Mouse (Mus musculus): ENCODE results near the gene Ankrd45. TPM values are rescaled to one million over a fixed set of nuclear protein-coding genes. Genes with fewer than 3 reads are reported as not detected.
"Not testable (repeated sequence)": the region's sequence is repeated elsewhere in the genome, so short reads cannot be mapped to it uniquely, and the experiment has no call there.

Ankrd45 gene
- polyA plus RNA-seq, 1 experiment from 2014 or later, result 8.5 TPM

DNA sequence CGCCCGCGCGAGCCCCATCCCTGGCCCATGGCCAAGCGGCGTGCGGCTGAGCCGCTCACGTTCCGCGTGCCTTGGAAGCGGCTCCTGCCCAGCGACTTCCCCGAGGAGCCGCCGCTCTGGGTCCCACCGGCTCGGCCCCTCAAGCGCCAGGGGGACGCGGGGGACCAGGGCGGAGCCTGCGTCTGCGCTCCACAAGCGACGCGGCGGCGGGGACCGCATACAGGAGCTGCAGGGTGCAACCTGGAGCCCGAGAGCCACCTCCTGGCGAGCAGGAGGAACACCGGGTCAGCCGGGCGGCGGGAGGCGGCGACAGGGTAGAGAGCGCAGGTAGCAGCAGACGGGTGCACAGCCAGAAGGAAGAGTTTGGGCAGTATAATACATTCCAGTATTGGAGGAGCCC lies 28.2 kb downstream of the Ankrd45 start:
- WGBS, result 2% methylated on average over 40 of the region's 40 CpGs
- Histone ChIP-seq H3K4me1 (replicated peaks; ENCODE audit: control insufficient read depth, insufficient read depth, low read length) (no peaks in the 10 kb centered on the region; the same call in 1 of the 2 replicates), H3K9ac (ENCODE audit: low read length) (peak overlapping the region; percentile 45), H3K9me3 (ENCODE audit: control insufficient read depth, low read length) (no peaks in the 10 kb centered on the region), H3K27ac (ENCODE audit: low read depth, low read length) (no peak overlapping the region), H3K4me3 (ENCODE audit: low read depth, low read length) (peak overlapping the region; percentile 36), H3K27me3 (ENCODE audit: control insufficient read depth, insufficient read depth, low read length) (peaks cover 4% of the 10 kb centered on the region), H3K4me2 (ENCODE audit: low read depth, low read length, severe bottlenecking) (peak overlapping the region; percentile 63), H3K36me3 (ENCODE audit: control insufficient read depth, insufficient read depth, low read length) (no peaks in the 10 kb centered on the region)
- DNase-seq (ENCODE audit: low spot score) (peak; percentile 90), ATAC-seq (replicated peaks; ENCODE audit: low FRiP score) (peak; percentile 96)

DNA sequence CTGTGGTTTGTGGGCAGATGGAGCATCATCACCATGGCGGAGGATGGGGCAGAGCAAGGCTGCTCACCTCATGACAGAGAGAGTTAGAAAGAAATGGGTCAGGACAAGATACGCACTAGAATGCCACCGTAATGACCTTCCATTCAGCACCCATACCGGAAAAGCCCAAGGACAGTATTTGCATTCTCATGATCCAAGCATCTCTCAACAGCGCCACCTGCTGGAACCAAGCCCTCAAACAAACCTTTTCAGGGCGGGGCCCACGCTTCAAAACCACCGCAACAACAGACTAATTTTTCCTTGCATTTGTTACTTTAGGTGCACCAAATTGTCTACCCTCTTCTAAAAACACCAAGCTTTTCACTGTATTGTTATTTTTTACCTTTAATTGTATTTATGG lies 38.2 kb downstream of the Ankrd45 start:
- Histone ChIP-seq H3K9me3 (ENCODE audit: control insufficient read depth, low read length) (peaks cover 2% of the 10 kb centered on the region; the same call in 1 of the 2 replicates), H3K27ac (ENCODE audit: low read depth, low read length) (no peak overlapping the region), H3K36me3 (ENCODE audit: control insufficient read depth, insufficient read depth, low read length) (no peaks in the 10 kb centered on the region), H3K4me3 (ENCODE audit: low read depth, low read length) (no peak overlapping the region), H3K4me2 (ENCODE audit: low read depth, low read length, severe bottlenecking) (no peak overlapping the region), H3K9ac (ENCODE audit: low read length) (no peak overlapping the region), H3K27me3 (ENCODE audit: control insufficient read depth, insufficient read depth, low read length) (no peaks in the 10 kb centered on the region), H3K4me1 (replicated peaks; ENCODE audit: control insufficient read depth, insufficient read depth, low read length) (no peaks in the 10 kb centered on the region)
- DNase-seq (ENCODE audit: low spot score), result peak; percentile 79
- 0 out of 2 replicates have a peak, but pooled peaks have one; percentile 12 for ATAC-seq (replicated peaks; ENCODE audit: low FRiP score)
- WGBS, result 56% methylated on average over 8 of the region's 8 CpGs

DNA sequence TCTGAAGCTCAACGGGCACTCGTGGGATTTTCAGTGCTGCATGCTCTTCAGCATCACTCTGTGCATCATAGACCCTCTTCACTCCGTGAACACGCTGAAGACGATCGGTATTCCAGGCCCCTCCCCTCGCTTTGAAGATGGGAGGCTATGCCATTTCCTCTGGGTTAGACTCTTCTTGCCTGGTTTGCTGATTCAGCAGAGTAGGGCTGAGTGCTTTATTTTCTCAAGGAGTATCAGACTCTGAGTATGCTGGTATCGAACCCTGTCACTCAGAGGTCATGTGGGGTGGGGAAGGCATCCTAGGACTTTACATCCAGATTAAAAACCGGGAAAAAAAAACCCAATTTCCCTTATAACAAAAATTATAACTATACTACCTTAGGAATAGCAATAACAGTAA lies 39.9 kb downstream of the Ankrd45 start:
- 84% methylated on average over 9 of the region's 9 CpGs for WGBS
- Histone ChIP-seq H3K27ac (ENCODE audit: low read depth, low read length) (no peak overlapping the region), H3K4me2 (ENCODE audit: low read depth, low read length, severe bottlenecking) (no peak overlapping the region), H3K9ac (ENCODE audit: low read length) (no peak overlapping the region), H3K36me3 (ENCODE audit: control insufficient read depth, insufficient read depth, low read length) (no peaks in the 10 kb centered on the region), H3K27me3 (ENCODE audit: control insufficient read depth, insufficient read depth, low read length) (no peaks in the 10 kb centered on the region), H3K4me3 (ENCODE audit: low read depth, low read length) (no peak overlapping the region), H3K4me1 (replicated peaks; ENCODE audit: control insufficient read depth, insufficient read depth, low read length) (no peaks in the 10 kb centered on the region), H3K9me3 (ENCODE audit: control insufficient read depth, low read length) (peaks cover 2% of the 10 kb centered on the region; the same call in 1 of the 2 replicates)
- DNase-seq (ENCODE audit: low spot score) (no peak), ATAC-seq (replicated peaks; ENCODE audit: low FRiP score) (no peak)

DNA sequence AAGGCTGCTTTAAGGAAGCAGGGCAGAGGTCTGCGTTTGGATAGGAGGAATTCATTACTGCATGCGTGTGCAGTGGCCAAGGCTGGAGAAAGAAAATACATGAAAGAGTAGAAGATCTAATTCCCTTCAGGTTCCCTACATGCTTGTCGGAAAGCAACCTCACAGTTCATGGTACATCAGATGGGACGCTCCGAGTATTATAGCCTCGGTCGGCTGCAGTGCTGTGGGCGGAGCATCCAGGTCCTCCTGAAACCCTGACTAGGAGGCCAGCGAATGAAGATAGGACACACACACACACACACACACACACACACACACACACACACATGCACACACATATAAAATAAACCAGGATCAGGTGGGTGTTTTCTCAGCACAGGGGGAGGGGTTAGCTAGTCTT lies 41.2 kb downstream of the Ankrd45 start:
- H3K9ac ChIP-seq (ENCODE audit: low read length), result no peak overlapping the region
- no peaks in the 10 kb centered on the region for H3K36me3 ChIP-seq (ENCODE audit: control insufficient read depth, insufficient read depth, low read length)
- DNase-seq (ENCODE audit: low spot score) (no peak), ATAC-seq (replicated peaks; ENCODE audit: low FRiP score) (no peak)
- no peaks in the 10 kb centered on the region for H3K4me1 ChIP-seq (replicated peaks; ENCODE audit: control insufficient read depth, insufficient read depth, low read length)
- no peaks in the 10 kb centered on the region for H3K27me3 ChIP-seq (ENCODE audit: control insufficient read depth, insufficient read depth, low read length)
- no peak overlapping the region for H3K4me2 ChIP-seq (ENCODE audit: low read depth, low read length, severe bottlenecking)
- H3K9me3 ChIP-seq (ENCODE audit: control insufficient read depth, low read length), result peaks cover 2% of the 10 kb centered on the region; the same call in 1 of the 2 replicates
- no peak overlapping the region for H3K27ac ChIP-seq (ENCODE audit: low read depth, low read length)
- WGBS, result 68% methylated on average over 9 of the region's 9 CpGs
- no peak overlapping the region for H3K4me3 ChIP-seq (ENCODE audit: low read depth, low read length)

DNA sequence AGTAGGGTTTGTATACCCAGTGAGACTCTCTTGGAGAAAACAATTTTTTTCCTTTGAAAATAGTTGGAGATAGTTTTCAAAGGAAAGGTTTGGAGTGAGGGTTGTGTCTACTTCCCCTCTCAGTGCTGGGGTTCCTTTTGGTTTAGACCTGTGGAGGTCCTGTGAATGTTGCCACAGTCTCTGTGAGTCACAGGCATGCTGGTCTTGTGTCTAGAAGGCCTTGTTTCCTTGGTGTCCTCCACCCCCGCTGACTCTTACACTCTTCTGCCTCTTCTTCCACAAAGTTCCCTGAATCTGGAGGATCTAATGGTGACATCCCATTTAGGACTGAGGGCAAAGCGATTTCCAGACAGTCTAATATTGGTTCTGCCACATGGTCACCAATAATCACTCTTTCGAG lies 42.9 kb downstream of the Ankrd45 start:
- H3K9me3 ChIP-seq (ENCODE audit: control insufficient read depth, low read length), result no peaks in the 10 kb centered on the region
- H3K27ac ChIP-seq (ENCODE audit: low read depth, low read length), result no peak overlapping the region
- WGBS, result 87% methylated on average over 3 of the region's 3 CpGs
- no peaks in the 10 kb centered on the region for H3K4me1 ChIP-seq (replicated peaks; ENCODE audit: control insufficient read depth, insufficient read depth, low read length)
- H3K9ac ChIP-seq (ENCODE audit: low read length), result no peak overlapping the region
- no peak overlapping the region for H3K4me3 ChIP-seq (ENCODE audit: low read depth, low read length)
- H3K36me3 ChIP-seq (ENCODE audit: control insufficient read depth, insufficient read depth, low read length), result no peaks in the 10 kb centered on the region
- no peak overlapping the region for H3K4me2 ChIP-seq (ENCODE audit: low read depth, low read length, severe bottlenecking)
- ATAC-seq (replicated peaks; ENCODE audit: low FRiP score) (no peak), DNase-seq (ENCODE audit: low spot score) (no peak)
- H3K27me3 ChIP-seq (ENCODE audit: control insufficient read depth, insufficient read depth, low read length), result no peaks in the 10 kb centered on the region

DNA sequence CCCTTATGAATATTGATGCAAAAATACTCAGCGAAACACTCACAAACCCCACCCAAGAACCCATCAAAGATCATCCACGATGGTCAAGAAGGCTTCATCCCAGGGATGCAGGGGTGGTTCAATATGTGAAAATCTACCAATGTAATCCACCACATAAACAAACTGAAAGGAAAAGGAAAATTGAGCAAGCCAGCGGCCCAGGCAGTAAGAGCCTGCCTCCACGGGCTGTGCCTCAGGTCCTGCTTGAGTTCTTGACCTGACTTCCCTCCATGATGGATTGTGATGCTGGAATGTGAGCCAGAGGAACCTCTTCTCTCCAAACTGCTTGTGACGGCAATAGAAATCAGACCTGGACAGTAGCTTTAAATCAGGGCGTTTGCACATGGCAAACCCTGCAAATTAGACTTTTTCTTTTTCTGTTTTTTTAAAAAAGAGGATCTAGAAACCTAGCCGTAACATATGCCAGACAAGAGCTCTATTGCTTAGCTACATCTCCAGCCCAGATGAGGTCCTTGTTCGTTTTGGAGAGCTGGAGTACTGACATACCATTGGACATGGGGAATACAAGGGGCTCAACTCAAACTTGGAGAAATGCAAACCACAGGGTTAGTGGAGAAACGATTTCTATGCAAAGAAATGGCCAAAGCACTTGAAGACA lies 47.9 kb downstream of the Ankrd45 start:
- H3K4me2 ChIP-seq (ENCODE audit: low read depth, low read length, severe bottlenecking), result no peak overlapping the region
- no peak for ATAC-seq (replicated peaks; ENCODE audit: low FRiP score)

DNA sequence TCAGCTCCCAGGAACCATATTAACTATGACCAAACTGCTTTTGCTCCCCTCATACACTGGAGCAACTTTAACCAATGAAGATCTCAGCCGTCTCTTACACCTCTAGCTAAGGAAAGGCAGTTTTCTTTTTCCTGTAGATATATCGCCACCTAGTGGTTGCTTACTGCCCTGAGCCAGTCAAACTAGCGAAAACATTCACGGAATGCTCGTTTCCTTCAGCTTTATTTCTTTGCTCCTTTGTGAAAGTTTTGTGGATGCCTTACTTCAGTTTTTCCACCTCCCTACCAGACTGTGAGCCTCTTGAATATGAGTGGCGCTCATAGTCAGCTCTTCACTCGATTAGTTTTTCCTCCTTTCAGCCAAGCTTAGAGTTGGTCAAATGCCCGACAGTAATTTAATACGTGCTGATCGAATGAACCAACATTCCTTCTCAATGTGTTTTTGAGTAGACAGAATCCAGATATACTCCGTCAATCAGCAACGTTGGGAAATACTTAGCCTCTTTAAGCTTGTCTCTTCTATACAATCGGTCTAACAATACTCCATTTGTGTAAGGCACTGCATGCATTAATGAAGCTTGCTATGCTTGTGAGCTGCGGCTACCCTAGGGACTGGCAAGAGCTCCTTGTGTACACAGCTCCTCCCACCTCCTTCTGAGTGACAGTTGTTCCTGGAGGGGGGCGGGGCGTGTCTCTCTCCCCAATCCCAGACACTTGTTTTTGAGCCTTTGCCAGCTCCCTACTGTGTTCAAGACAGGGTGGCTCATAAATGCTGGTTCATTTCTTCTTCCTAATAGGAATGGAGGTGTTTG lies 53.3 kb downstream of the Ankrd45 start:
- no peaks in the 10 kb centered on the region for H3K9me3 ChIP-seq (ENCODE audit: control insufficient read depth, low read length)
- H3K27ac ChIP-seq (ENCODE audit: low read depth, low read length), result peak overlapping the region; percentile 39
- peak overlapping the region; percentile 58 for H3K4me2 ChIP-seq (ENCODE audit: low read depth, low read length, severe bottlenecking)
- H3K27me3 ChIP-seq (ENCODE audit: control insufficient read depth, insufficient read depth, low read length), result no peaks in the 10 kb centered on the region
- peak overlapping the region; percentile 36 for H3K4me3 ChIP-seq (ENCODE audit: low read depth, low read length)
- 1% methylated on average over 16 of the region's 16 CpGs for WGBS
- H3K9ac ChIP-seq (ENCODE audit: low read length), result peak overlapping the region; percentile 37
- ATAC-seq (replicated peaks; ENCODE audit: low FRiP score) (peak; percentile 98), DNase-seq (ENCODE audit: low spot score) (peak; percentile 84)
- no peaks in the 10 kb centered on the region; the same call in 1 of the 2 replicates for H3K4me1 ChIP-seq (replicated peaks; ENCODE audit: control insufficient read depth, insufficient read depth, low read length)
- no peaks in the 10 kb centered on the region for H3K36me3 ChIP-seq (ENCODE audit: control insufficient read depth, insufficient read depth, low read length)

More for the DNA sequence above, 47.9 kb downstream of the Ankrd45 start:
- no peak overlapping the region for H3K4me3 ChIP-seq (ENCODE audit: low read depth, low read length)
- DNase-seq (ENCODE audit: low spot score), result no peak
- H3K9me3 ChIP-seq (ENCODE audit: control insufficient read depth, low read length), result no peaks in the 10 kb centered on the region
- H3K36me3 ChIP-seq (ENCODE audit: control insufficient read depth, insufficient read depth, low read length), result no peaks in the 10 kb centered on the region
- H3K27me3 ChIP-seq (ENCODE audit: control insufficient read depth, insufficient read depth, low read length), result no peaks in the 10 kb centered on the region
- H3K9ac ChIP-seq (ENCODE audit: low read length), result no peak overlapping the region
- H3K4me1 ChIP-seq (replicated peaks; ENCODE audit: control insufficient read depth, insufficient read depth, low read length), result no peaks in the 10 kb centered on the region; the same call in 1 of the 2 replicates
- no peak overlapping the region for H3K27ac ChIP-seq (ENCODE audit: low read depth, low read length)
- WGBS, result 81% methylated on average over 9 of the region's 9 CpGs

DNA sequence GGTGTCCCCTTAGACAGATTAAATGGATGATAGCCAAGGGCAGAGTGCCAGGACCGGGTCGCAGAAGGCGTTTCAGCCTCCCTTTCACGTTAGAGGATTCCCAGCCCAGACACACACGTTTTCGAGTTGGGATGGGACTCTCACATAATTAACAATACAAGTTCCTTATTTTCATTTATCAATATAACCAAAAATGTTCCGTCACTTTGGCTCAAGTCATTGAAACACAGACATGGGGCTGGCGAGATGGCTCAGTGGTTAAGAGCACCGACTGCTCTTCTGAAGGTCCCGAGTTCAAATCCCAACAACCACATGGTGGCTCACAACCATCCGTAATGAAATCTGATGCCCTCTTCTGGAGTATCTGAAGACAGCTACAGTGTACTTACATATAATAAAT lies 53.9 kb downstream of the Ankrd45 start:
- H3K9ac ChIP-seq (ENCODE audit: low read length); H3K27me3 ChIP-seq (ENCODE audit: control insufficient read depth, insufficient read depth, low read length); H3K36me3 ChIP-seq (ENCODE audit: control insufficient read depth, insufficient read depth, low read length); DNase-seq (ENCODE audit: low spot score); H3K4me1 ChIP-seq (replicated peaks; ENCODE audit: control insufficient read depth, insufficient read depth, low read length); ATAC-seq (replicated peaks; ENCODE audit: low FRiP score); H3K4me3 ChIP-seq (ENCODE audit: low read depth, low read length); H3K9me3 ChIP-seq (ENCODE audit: control insufficient read depth, low read length); H3K27ac ChIP-seq (ENCODE audit: low read depth, low read length): not testable (repeated sequence)
- 56% methylated on average over 11 of the region's 11 CpGs for WGBS
- H3K4me2 ChIP-seq (ENCODE audit: low read depth, low read length, severe bottlenecking), result peak overlapping the region; percentile 58; the same call in 1 of the 2 replicates

All from forebrain, embryonic 11.5 days (tissue).